Mouse (Mus musculus) cerebellum, adult 2 months (tissue): ENCODE measurements around the gene Htr1d. TPM values are rescaled to one million over a fixed set of nuclear protein-coding genes. Genes with fewer than 3 reads are reported as not detected.

Experiments
- DNase-seq, 2 experiments: peaks; one replicate each; pipeline ENCODE4 v3.0.0; 2021
- H3K27ac ChIP-seq: fragments of 200-500 bp; 2 replicates; pipeline ENCODE4 v1.5.1; 2012; ENCODE audit warnings: low read length, control low read depth, inconsistent platforms; ENCODE audit not compliant: insufficient read depth
- H3K27me3 ChIP-seq: fragments of 200-500 bp; 2 replicates; pipeline ENCODE4 v1.6.1; 2012; ENCODE audit warnings: inconsistent platforms, mild to moderate bottlenecking, low read length, moderate library complexity; ENCODE audit not compliant: control insufficient read depth, insufficient read depth
- H3K4me1 ChIP-seq: fragments of 200-500 bp; 2 replicates; pipeline ENCODE4 v1.6.1; 2011; ENCODE audit warnings: low read length; ENCODE audit not compliant: control insufficient read depth, insufficient read depth
- H3K4me3 ChIP-seq: fragments of 200-500 bp; replicated peaks from 2 replicates; pipeline ENCODE3; 2011; ENCODE audit warnings: mild to moderate bottlenecking, low read depth, low read length, control low read depth; ENCODE audit not compliant: insufficient read depth
- CTCF ChIP-seq: fragments of 200-500 bp; IDR thresholded peaks from 2 replicates; pipeline ENCODE4 v1.5.1; 2011; ENCODE audit warnings: low read depth, mild to moderate bottlenecking, control low read depth, low read length, moderate library complexity, borderline replicate concordance; ENCODE audit not compliant: insufficient read depth
- POLR2A ChIP-seq: fragments of 200-500 bp; IDR thresholded peaks from 2 replicates; pipeline ENCODE4 v1.6.1; 2011; ENCODE audit warnings: low read length, control low read depth, borderline replicate concordance; ENCODE audit not compliant: insufficient read depth
- WGBS: fragments of 180-500 bp; shearing (Covaris S2); methylation state at CpG from one replicate; pipeline ENCODE4 v1.1.7; 2018; 5-methylcytosine and 5-hydroxymethylcytosine counted together
- polyA plus RNA-seq: library from polyadenylated mRNA; depleted of rRNA; stranded (reverse); fragments of >200 nt; gene quantifications from 2 replicates; pipeline ENCODE4 v1.2.3, GENCODE M21; 2012; rRNA removed

The Htr1d gene
- polyA plus RNA-seq, 1 experiment = 1.8 TPM

GRCm38 (mm10) chr4:136463436-136463835 lies 40.1 kb downstream of the Htr1d start:
- WGBS = 70% methylated on average over 9 of the region's 9 CpGs
- TF ChIP-seq CTCF (no peak), POLR2A (no peak)
- H3K27me3 ChIP-seq = no peaks in the 10 kb centered on the region
- peaks cover 14% of the 10 kb centered on the region; the same call in 1 of the 2 replicates for H3K4me1 ChIP-seq
- H3K27ac ChIP-seq = no peak overlapping the region
- peak overlapping the region; percentile 83 for H3K4me3 ChIP-seq
- no peak for DNase-seq

GRCm38 (mm10) chr4:136466226-136466625 lies 42.9 kb downstream of the Htr1d start:
- TF ChIP-seq POLR2A (no peak), CTCF (no peak)
- Histone ChIP-seq H3K4me1 (peaks cover 22% of the 10 kb centered on the region), H3K27me3 (no peaks in the 10 kb centered on the region), H3K27ac (peak overlapping the region; percentile 61), H3K4me3 (no peak overlapping the region)
- DNase-seq = peak; percentile 83 to 87
- WGBS = 9% methylated on average over 4 of the region's 4 CpGs

- WGBS = 54% methylated on average over 14 of the region's 14 CpGs
- Histone ChIP-seq H3K27ac (peak overlapping the region; percentile 74), H3K4me3 (peak overlapping the region; percentile 80), H3K4me1 (peaks cover 20% of the 10 kb centered on the region), H3K27me3 (no peaks in the 10 kb centered on the region)
- peak; percentile 60 to 74 for DNase-seq
- TF ChIP-seq POLR2A (no peak), CTCF (no peak)
Observed at GRCm38 (mm10) chr4:136468553-136469327, 45.4 kb downstream of the Htr1d start.

GRCm38 (mm10) chr4:136469371-136469903 lies 46.1 kb downstream of the Htr1d start, which contains the start of gene Luzp1:
Luzp1 (plus strand) TSS chr4:136469761.
- Histone ChIP-seq H3K27ac (peak within 1 kb of the TSS; percentile 94), H3K27me3 (no peaks in the 10 kb centered on the region), H3K4me3 (peak within 1 kb of the TSS; percentile 80), H3K4me1 (peaks cover 20% of the 10 kb centered on the region)
- TF ChIP-seq CTCF (no peak), POLR2A (peak; percentile 79)
- DNase-seq = peak; percentile 95 to 98
- 2% methylated on average over 35 of the region's 36 CpGs for WGBS

- no peak for DNase-seq
- Histone ChIP-seq H3K4me3 (peak overlapping the region; percentile 80), H3K4me1 (peaks cover 19% of the 10 kb centered on the region), H3K27me3 (no peaks in the 10 kb centered on the region), H3K27ac (peak overlapping the region; percentile 94)
- 1% methylated on average over 34 of the region's 55 CpGs for WGBS
- TF ChIP-seq POLR2A (no peak), CTCF (no peak)
Observed at GRCm38 (mm10) chr4:136469941-136470346, 46.6 kb downstream of the Htr1d start.

- TF ChIP-seq CTCF = no peak
- no peak for TF ChIP-seq POLR2A
- peak overlapping the region; percentile 80 for H3K4me3 ChIP-seq
- WGBS = under 1% methylated on average over 58 of the region's 58 CpGs
- peaks cover 13% of the 10 kb centered on the region for H3K4me1 ChIP-seq
- H3K27me3 ChIP-seq = no peaks in the 10 kb centered on the region
- H3K27ac ChIP-seq = peak overlapping the region; percentile 94
- DNase-seq = peak; percentile 69 to 81
Observed at GRCm38 (mm10) chr4:136470347-136471071, 47.2 kb downstream of the Htr1d start.

- TF ChIP-seq CTCF (no peak), POLR2A (no peak)
- Histone ChIP-seq H3K4me1 (no peaks in the 10 kb centered on the region; the same call in 1 of the 2 replicates), H3K27me3 (no peaks in the 10 kb centered on the region), H3K27ac (no peak overlapping the region), H3K4me3 (no peak overlapping the region)
- DNase-seq = no peak
- WGBS = 86% methylated on average over 1 of the region's 1 CpGs
Observed at GRCm38 (mm10) chr4:136476692-136477091, 53.4 kb downstream of the Htr1d start.

- Histone ChIP-seq H3K4me1 (no peaks in the 10 kb centered on the region), H3K4me3 (no peak overlapping the region), H3K27ac (no peak overlapping the region), H3K27me3 (no peaks in the 10 kb centered on the region)
- DNase-seq = no peak
- WGBS = 89% methylated on average over 2 of the region's 2 CpGs
- TF ChIP-seq POLR2A (no peak), CTCF (no peak)
Observed at GRCm38 (mm10) chr4:136486549-136486948, 63.2 kb downstream of the Htr1d start.

Other genes starting within 250 kb of the Htr1d start
- gene Asap3, start 217.2 kb upstream of the Htr1d start, polyA plus RNA-seq = 5.5 and 6.3 TPM in 2 replicates
- gene Tcea3, start 175.8 kb upstream of the Htr1d start, polyA plus RNA-seq = 1.2 and 1.6 TPM in 2 replicates
- gene Zfp46, start 138.8 kb upstream of the Htr1d start, polyA plus RNA-seq = 26.3 and 29.8 TPM in 2 replicates
- gene Hnrnpr, start 112.6 kb upstream of the Htr1d start, polyA plus RNA-seq = 54.8 and 57.8 TPM in 2 replicates
- 0.61 and 0.67 TPM in 2 replicates for gene 6030445D17Rik, start 38.7 kb downstream of the Htr1d start, polyA plus RNA-seq
- 48.0 TPM in 2 replicates for gene Luzp1, start 46.2 kb downstream of the Htr1d start, polyA plus RNA-seq
- 61.2 and 63.1 TPM in 2 replicates for gene Kdm1a, start 179.2 kb downstream of the Htr1d start, polyA plus RNA-seq
- gene Tex46, start 186.9 kb downstream of the Htr1d start, polyA plus RNA-seq = not detected in 2 replicates
- gene Lactbl1, start 199.1 kb downstream of the Htr1d start, polyA plus RNA-seq = 0.13 and 0.21 TPM in 2 replicates